ENCODE assay signal across 22 mouse cellular contexts in genomic region chr8:11707701-11708100, GRCm38 (mm10). TPM values are rescaled to one million over a fixed set of nuclear protein-coding genes. Genes with fewer than 3 reads are reported as not detected.
A peak's percentile ranks its signal among the peaks of the same experiment; 100 is the strongest.
DNase-seq lines count a peak whose midpoint lies in the region; ATAC-seq and TF ChIP-seq lines count a peak whose summit lies in the region.
"Had no signal": no experiment of that assay in that cellular context is flagged by ENCODE, and none has a peak within 500 bp of the region (broad histone marks: within the 10 kb centered on the region; RNA-seq: fewer than 3 reads in every experiment).

No protein-coding gene starts in this region.

- no peak for ATAC-seq in kidney, embryonic 14.5 days (ENCODE audit: low FRiP score, low TSS enrichment)
- ATAC-seq in midbrain, postnatal 0 days (ENCODE audit: low FRiP score), result no peak
- no peak for ATAC-seq in midbrain, embryonic 15.5 days (replicated peaks)

- TF ChIP-seq CTCF in midbrain, postnatal 0 days (IDR thresholded peaks at IDR 0.05), result no peak

- H3K4me3 ChIP-seq in kidney, embryonic 14.5 days (ENCODE audit: low read length), result no peak overlapping the region
- no peak overlapping the region for H3K4me3 ChIP-seq in midbrain, postnatal 0 days (ENCODE audit: low read depth, low read length)
- no peak overlapping the region for H3K4me3 ChIP-seq in midbrain, embryonic 15.5 days
- H3K4me3 ChIP-seq: hindbrain, embryonic 15.5 days; liver, embryonic 15.5 days had no signal

- H3K36me3 ChIP-seq in kidney, embryonic 14.5 days (ENCODE audit: control insufficient read depth, insufficient read depth, low read length), result no peaks in the 10 kb centered on the region
- H3K36me3 ChIP-seq in midbrain, postnatal 0 days (ENCODE audit: insufficient read depth, low read length), result no peaks in the 10 kb centered on the region
- H3K36me3 ChIP-seq in midbrain, embryonic 15.5 days (replicated peaks), result no peaks in the 10 kb centered on the region
- H3K36me3 ChIP-seq: hindbrain, embryonic 15.5 days; liver, embryonic 15.5 days had no signal

- H3K27me3 ChIP-seq in kidney, embryonic 14.5 days (ENCODE audit: control insufficient read depth, insufficient read depth, low read length), result no peaks in the 10 kb centered on the region
- H3K27me3 ChIP-seq in midbrain, postnatal 0 days (ENCODE audit: insufficient read depth, low read length), result no peaks in the 10 kb centered on the region
- no peaks in the 10 kb centered on the region for H3K27me3 ChIP-seq in midbrain, embryonic 15.5 days (replicated peaks)
- H3K27me3 ChIP-seq: hindbrain, embryonic 15.5 days; liver, embryonic 15.5 days had no signal

- peak; percentile 20 to 25 for DNase-seq in heart, adult 18-20 months
- no peak for DNase-seq in heart, adult 11 months
- DNase-seq in kidney, postnatal 25 days, result peak; percentile 16 to 43
- DNase-seq in midbrain, postnatal 0 days (ENCODE audit: low spot score), result no peak
- no peak for DNase-seq in layer of hippocampus, postnatal 10 days (ENCODE audit: low spot score in 2 of 2)
- no peak for DNase-seq in thymus, postnatal 25 days
- DNase-seq: B cell, adult 2 months; cerebellum, adult 11-12 months; cerebellum, postnatal 36 days; kidney, postnatal 10 days; right cerebral cortex, postnatal 4 days had no signal

- H3K4me2 ChIP-seq in kidney, embryonic 14.5 days (replicated peaks; ENCODE audit: low read depth, low read length), result no peak overlapping the region
- no peak overlapping the region for H3K4me2 ChIP-seq in midbrain, postnatal 0 days (ENCODE audit: low read depth, low read length, poor library complexity, severe bottlenecking)
- no peak overlapping the region for H3K4me2 ChIP-seq in midbrain, embryonic 15.5 days
- H3K4me2 ChIP-seq: hindbrain, embryonic 15.5 days; liver, embryonic 15.5 days had no signal

- H3K9ac ChIP-seq in kidney, embryonic 14.5 days (ENCODE audit: low read depth, low read length), result no peak overlapping the region
- 0 out of 2 replicates have a peak overlapping the region, but pooled peaks have one; percentile 29 for H3K9ac ChIP-seq in midbrain, postnatal 0 days (replicated peaks; ENCODE audit: low read length, poor library complexity, severe bottlenecking)
- H3K9ac ChIP-seq in midbrain, embryonic 15.5 days, result no peak overlapping the region
- H3K9ac ChIP-seq: hindbrain, embryonic 15.5 days; liver, embryonic 15.5 days had no signal

- no peaks in the 10 kb centered on the region for H3K4me1 ChIP-seq in kidney, embryonic 14.5 days (ENCODE audit: control insufficient read depth, insufficient read depth, low read length)
- no peaks in the 10 kb centered on the region for H3K4me1 ChIP-seq in midbrain, postnatal 0 days (ENCODE audit: insufficient read depth, low read length)
- H3K4me1 ChIP-seq in midbrain, embryonic 15.5 days, result no peaks in the 10 kb centered on the region
- H3K4me1 ChIP-seq: hindbrain, embryonic 15.5 days had no signal

- no peak overlapping the region for H3K27ac ChIP-seq in kidney, embryonic 14.5 days (ENCODE audit: low read depth, low read length)
- no peak overlapping the region for H3K27ac ChIP-seq in midbrain, postnatal 0 days (ENCODE audit: low read depth, low read length)
- no peak overlapping the region for H3K27ac ChIP-seq in midbrain, embryonic 15.5 days
- H3K27ac ChIP-seq: hindbrain, embryonic 15.5 days; liver, embryonic 15.5 days; macrophage had no signal

- WGBS in kidney, embryonic 14.5 days, result 32% methylated on average over 3 of the region's 3 CpGs
- WGBS in midbrain, postnatal 0 days, result 10% methylated on average over 3 of the region's 3 CpGs
- 23% methylated on average over 3 of the region's 3 CpGs for whole genome bisulfite sequencing in midbrain, embryonic 15.5 days

- no peaks in the 10 kb centered on the region for H3K9me3 ChIP-seq in kidney, embryonic 14.5 days (ENCODE audit: control insufficient read depth, low read length)
- H3K9me3 ChIP-seq in midbrain, postnatal 0 days (ENCODE audit: low read length), result no peaks in the 10 kb centered on the region
- H3K9me3 ChIP-seq in midbrain, embryonic 15.5 days, result no peaks in the 10 kb centered on the region
- H3K9me3 ChIP-seq: hindbrain, embryonic 15.5 days; liver, embryonic 15.5 days had no signal

RNA-seq across cellular contexts. Expression of gene 1700016D06Rik, which starts 6.8 kb away (rescaled TPM):
- total RNA-seq in heart, adult 18-20 months (2021), result not detected
- not detected in 2 replicates for polyA plus RNA-seq in kidney, embryonic 14.5 days (2014; fragmentation: Nextera tagmentation; extraction: Ambion mirVana)
- total RNA-seq in midbrain, postnatal 0 days (2014; rRNA removed), result not detected in 2 replicates
- polyA plus RNA-seq in midbrain, postnatal 0 days (2015; fragmentation: Nextera tagmentation; extraction: Ambion mirVana), result 0.47 and 0.48 TPM in 2 replicates
- 0.24 TPM in 1 of 2 replicates, not detected in the other for polyA plus RNA-seq in midbrain, embryonic 15.5 days (2015; fragmentation: Nextera tagmentation; extraction: Ambion mirVana)
- total RNA-seq in layer of hippocampus, postnatal 10 days (2021), result not detected
- total RNA-seq: adrenal gland, adult 18-20 months; gastrocnemius, postnatal 4 days; layer of hippocampus, postnatal 14 days; left cerebral cortex, postnatal 36 days had no signal
- polyA plus RNA-seq: embryonic facial prominence, embryonic 11.5 days; hindbrain, embryonic 15.5 days; liver, embryonic 15.5 days; macrophage; neural tube, embryonic 14.5 days had no signal

RNA-seq across cellular contexts. Expression of gene Arhgef7, which starts 19.8 kb away (rescaled TPM):
- total RNA-seq in heart, adult 18-20 months (2021), result 100 to 1,000 TPM in 1 of 2 experiments, 10 to 100 TPM in 1; 96.3 to 113 TPM
- polyA plus RNA-seq in kidney, embryonic 14.5 days (2014; fragmentation: Nextera tagmentation; extraction: Ambion mirVana), result 25.1 and 37.3 TPM in 2 replicates
- total RNA-seq in midbrain, postnatal 0 days (2014; rRNA removed), result 87.5 and 124 TPM in 2 replicates
- polyA plus RNA-seq in midbrain, postnatal 0 days (2015; fragmentation: Nextera tagmentation; extraction: Ambion mirVana), result 54.3 and 55.3 TPM in 2 replicates
- polyA plus RNA-seq in midbrain, embryonic 15.5 days (2015; fragmentation: Nextera tagmentation; extraction: Ambion mirVana), result 87.6 and 87.7 TPM in 2 replicates
- 100 to 1,000 TPM; 164 to 169 TPM for total RNA-seq in layer of hippocampus, postnatal 10 days (2021)

Comparison
In these comparisons a context has a peak if more than half of its experiments do, and no peak if none do; other contexts are left out.
1. DNase-seq: peak in heart, adult 18-20 months (2 of 2) and kidney, postnatal 25 days (2 of 2); none in heart, adult 11 months (single experiment), midbrain, postnatal 0 days (single experiment), layer of hippocampus, postnatal 10 days (0 of 2) and thymus, postnatal 25 days (single experiment).